Mouse (Mus musculus): ENCODE data around the gene C130050O18Rik.

The C130050O18Rik gene

GRCm38 (mm10) chr5:139427001-139427400 is 21.9 kb downstream of the C130050O18Rik start:
- no peak for DNase-seq (ENCODE audit: low spot score)

GRCm38 (mm10) chr5:139427989-139428388 is 22.9 kb downstream of the C130050O18Rik start:
- no peak for DNase-seq (ENCODE audit: low spot score)

DNA sequence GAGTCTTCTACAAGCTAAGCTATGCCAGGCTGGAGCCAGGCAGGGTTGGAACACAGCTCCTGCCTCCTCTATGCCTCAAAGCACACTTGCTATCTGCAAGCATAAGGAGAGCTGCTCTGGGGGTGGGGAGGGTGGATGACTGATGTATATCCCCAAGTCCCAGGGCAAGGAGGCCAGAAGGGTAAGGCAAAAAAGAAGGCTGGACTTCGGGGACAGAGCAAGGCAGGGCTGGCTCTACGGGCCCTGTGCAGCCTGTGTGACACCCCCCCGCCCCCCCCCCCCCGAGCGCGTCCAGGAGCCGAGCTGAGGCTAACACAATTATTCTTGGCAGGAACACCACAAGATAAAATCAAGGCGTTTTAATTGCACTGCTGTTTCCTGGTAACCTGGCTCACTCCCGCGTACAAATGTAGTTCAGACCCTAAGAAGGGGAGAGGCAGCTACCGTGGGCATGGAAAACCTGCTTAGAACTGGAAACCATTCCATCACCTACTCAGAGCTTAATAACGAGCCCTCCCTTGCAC is 24.8 kb downstream of the C130050O18Rik start:
- no peak for DNase-seq (ENCODE audit: low spot score)

- DNase-seq (ENCODE audit: low spot score) = no peak
Measured at GRCm38 (mm10) chr5:139432333-139432732, 27.3 kb downstream of the C130050O18Rik start.

GRCm38 (mm10) chr5:139432747-139433508 is 27.8 kb downstream of the C130050O18Rik start:
- no peak for DNase-seq (ENCODE audit: low spot score)

DNA sequence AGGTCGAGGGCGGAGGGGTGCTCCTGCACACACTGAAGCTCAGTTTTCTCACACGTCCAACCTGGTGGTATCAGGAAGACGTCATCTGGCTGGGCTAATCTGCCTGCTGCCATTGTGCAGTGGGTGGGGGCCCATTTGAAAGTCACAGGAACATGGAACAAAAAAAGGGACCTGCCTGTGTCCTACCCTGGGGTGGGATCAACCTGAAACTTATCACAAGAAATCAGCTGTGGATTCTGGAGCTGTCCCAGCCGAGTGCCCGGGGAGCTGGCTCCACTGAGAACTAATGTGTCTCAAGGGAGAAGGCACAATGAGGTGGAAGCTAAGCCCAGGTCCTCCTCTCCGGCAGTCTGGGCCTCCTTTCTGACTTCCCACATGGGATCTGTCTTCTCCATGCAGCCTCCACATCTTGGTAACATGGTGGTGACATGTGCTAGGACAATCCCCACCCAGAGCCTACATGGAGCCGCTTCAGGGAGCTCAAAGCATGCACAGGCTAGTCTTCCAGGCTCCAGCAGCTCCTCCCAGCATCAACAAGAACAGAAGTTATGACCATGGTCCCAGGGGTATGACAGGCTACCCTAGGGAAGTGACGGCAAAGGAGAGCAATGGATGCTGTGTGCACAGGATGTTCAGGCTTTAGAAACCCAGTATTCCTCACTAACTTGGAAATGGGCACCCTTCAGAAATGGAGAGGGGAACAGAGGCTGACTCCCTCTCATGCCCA is 28.9 kb downstream of the C130050O18Rik start:
- no peak for DNase-seq (ENCODE audit: low spot score)

GRCm38 (mm10) chr5:139434940-139435339 is 29.9 kb downstream of the C130050O18Rik start:
- DNase-seq (ENCODE audit: low spot score) = no peak

GRCm38 (mm10) chr5:139437769-139438168 is 32.7 kb downstream of the C130050O18Rik start:
- DNase-seq (ENCODE audit: low spot score) = no peak

- no peak for DNase-seq (ENCODE audit: low spot score)
Measured at GRCm38 (mm10) chr5:139438440-139438839, 33.4 kb downstream of the C130050O18Rik start.

DNA sequence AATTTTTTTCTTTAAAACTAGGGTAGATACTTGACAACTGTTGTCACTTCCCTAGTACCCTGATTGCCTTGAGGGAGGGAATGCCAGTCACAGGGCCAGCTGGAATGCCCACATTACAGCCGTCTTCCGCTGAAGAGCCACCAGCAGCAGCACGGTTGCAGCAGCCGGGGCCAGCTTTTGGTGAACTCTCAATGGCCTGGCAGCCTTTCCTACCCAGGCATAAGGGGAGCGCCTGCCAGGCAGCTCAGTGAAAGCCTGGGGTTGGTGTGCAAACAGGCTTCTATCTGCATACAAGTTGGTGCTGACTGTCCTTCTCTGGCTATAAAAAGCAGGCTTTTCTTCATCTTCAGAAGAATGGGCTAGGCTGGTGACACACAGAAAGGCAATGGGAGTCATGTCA is 35.4 kb downstream of the C130050O18Rik start:
- DNase-seq (ENCODE audit: low spot score) = no peak

DNA sequence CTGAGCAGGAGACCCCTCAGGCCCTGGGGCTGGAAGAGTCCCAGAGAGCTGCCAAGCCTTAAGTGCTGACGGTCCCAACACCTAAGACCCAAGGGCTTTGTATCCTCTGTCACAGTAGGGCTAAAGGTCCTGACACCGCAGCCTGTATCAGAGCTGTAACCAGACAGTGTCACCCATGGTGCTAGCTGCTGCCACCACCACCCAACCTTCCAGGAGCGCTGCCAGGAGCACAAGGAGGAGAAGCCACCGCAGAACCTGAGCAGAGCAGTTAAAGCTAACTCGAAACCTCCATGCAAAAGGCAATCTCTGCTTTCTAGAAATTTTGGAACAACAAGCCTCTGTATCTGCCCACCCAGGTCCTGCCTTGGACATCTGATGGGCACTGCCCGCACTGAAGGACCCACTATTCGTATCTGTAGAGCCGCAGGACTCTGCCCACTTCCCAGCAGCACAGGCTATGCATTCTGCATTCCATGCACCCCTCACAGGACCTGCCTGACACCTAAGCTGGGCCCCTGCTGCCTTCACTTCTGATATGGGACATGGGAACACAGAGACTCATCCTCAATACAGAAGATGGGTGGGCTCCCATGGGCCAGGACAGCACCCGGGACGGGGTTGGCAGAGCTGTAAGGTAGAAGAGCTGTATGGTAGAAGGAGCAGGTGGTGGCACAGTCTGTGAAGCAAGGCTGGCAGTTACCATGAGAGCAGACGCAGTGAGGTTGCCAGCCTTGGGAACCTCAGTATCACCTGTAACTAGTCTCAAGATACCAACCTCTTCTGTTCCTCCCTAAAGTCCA is 36.0 kb downstream of the C130050O18Rik start:
- DNase-seq (ENCODE audit: low spot score) = no peak

DNA sequence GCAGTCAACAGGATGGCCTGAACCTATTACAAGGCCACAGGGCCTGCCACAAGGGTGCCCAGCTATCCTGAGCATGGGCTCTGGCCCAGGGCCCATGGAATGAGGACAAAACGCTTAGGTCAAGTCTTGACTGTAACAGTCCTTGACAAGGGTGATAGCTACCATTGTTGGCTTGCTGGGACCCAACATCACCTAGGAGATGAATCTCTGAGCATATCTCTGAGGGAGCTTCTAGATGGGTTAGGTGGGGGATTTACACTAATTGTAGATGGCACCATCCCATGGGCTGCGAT is 36.6 kb downstream of the C130050O18Rik start:
- DNase-seq (ENCODE audit: low spot score) = no peak

DNA sequence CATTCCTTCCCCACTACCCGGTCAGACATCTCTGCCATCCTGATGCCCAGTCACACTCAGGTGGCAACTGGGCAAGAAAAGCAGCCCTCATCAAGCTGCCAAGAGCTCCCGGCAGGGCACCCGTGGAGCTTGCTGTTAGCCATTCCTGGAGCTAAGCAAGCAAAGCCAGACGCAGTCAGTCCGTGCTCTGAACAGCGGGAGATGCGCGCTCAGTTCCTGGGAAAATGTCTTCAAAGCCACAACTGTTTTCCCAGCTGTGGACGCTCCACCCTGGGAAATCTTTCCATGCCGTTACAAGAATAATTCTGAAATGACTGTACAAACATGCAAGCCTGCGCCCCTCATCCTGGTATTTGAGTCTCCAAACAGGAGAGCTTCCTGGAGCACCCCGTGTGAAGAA is 37.3 kb downstream of the C130050O18Rik start:
- DNase-seq (ENCODE audit: low spot score) = no peak

DNA sequence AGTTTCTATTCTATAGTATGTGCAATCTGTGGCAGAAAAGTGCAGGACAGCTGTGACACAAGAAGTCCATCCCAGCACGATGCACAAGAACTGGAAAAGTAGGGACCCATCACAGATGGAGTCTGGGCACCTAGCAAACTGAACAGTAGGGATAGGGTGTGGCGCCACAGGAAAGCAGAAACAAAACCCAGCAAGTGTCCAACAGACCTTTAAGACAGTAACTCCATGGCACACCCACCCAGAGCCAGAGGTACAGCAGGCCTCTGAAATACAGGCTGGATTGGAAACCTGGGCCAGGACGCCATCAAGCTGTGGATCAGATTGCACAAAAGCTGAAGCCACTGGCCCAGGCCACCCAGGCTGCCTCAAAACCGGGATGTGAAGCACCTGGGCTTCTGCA is 37.9 kb downstream of the C130050O18Rik start:
- DNase-seq (ENCODE audit: low spot score) = no peak

- DNase-seq (ENCODE audit: low spot score) = no peak
Measured at GRCm38 (mm10) chr5:139445258-139445657, 40.2 kb downstream of the C130050O18Rik start.

GRCm38 (mm10) chr5:139448025-139448424 is 42.9 kb downstream of the C130050O18Rik start:
- no peak for DNase-seq (ENCODE audit: low spot score)

GRCm38 (mm10) chr5:139449161-139449791 is 44.2 kb downstream of the C130050O18Rik start:
- no peak for DNase-seq (ENCODE audit: low spot score)

- no peak for DNase-seq (ENCODE audit: low spot score)
Measured at GRCm38 (mm10) chr5:139449926-139450325, 44.8 kb downstream of the C130050O18Rik start.

DNA sequence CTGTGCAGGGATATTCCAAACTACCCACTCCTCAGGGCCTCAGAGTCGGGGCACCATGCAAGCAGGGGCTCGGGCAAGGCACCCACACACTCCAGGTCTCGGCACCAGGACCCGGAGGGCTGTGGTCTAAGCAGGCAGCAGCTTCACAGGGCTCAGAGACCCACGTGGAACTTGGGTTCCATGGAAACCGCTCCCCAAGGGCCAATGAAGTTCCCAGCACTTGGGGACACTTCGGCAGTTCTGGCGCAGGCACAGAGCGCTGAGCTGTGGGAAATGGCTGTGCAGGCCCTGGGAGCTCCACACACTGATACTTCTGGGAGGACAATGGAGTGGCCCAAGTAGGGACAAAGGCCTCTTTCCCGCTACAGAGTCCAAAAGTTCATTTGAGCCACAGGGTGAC is 48.0 kb downstream of the C130050O18Rik start:
- no peak for DNase-seq (ENCODE audit: low spot score)

GRCm38 (mm10) chr5:139455166-139455565 is 50.1 kb downstream of the C130050O18Rik start:
- DNase-seq (ENCODE audit: low spot score) = no peak

DNA sequence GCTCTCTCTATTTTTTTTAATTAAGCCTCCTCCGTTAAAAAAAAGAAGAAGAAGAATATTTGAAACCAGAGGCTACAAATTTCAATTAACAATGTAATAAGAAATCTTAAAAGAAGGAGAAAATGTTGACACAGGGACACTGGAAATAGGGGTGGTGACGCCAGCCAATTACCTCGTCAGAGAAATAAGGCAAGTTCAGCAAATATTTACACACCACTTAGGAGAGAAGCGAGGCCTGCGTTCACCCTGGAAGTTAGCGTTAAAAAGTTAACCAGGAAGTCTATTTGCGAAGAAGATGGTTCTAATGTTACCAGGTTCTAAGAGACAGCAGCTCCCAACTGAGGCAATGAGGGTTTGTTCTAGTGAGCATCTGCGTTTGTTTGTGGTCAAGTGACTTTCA is 52.2 kb downstream of the C130050O18Rik start:
- no peak for DNase-seq (ENCODE audit: low spot score)

DNA sequence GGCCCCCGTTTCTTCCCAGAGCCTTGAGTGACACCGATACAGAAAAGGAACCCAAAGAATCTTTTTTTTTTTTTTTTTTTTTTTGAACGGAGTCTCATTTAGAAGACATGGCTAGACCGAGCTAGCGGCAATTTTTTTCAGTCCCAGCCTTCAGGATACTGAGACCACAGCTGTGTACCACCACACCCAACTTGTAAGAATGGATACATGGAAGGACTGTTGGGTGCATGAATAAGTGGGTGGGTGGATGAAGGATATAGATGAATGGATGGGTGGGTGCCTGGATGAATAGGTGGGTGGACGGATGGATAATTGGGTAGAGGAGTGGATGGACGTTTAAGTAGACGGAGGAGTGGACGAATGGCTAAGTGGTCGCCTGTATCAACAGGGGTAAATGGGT is 54.9 kb downstream of the C130050O18Rik start:
- DNase-seq (ENCODE audit: low spot score) = no peak
